Mouse (Mus musculus): Measurements from ENCODE around the gene 1700011L22Rik.

The 1700011L22Rik gene

GRCm38 (mm10) chr8:79173606-79174005 is 74.8 kb downstream of the 1700011L22Rik start:
- DNase-seq (ENCODE audit: low read depth, low spot score): no peak

- no peak for DNase-seq (ENCODE audit: low read depth, low spot score)
Observed at GRCm38 (mm10) chr8:79165276-79165675, 83.1 kb downstream of the 1700011L22Rik start.

DNA sequence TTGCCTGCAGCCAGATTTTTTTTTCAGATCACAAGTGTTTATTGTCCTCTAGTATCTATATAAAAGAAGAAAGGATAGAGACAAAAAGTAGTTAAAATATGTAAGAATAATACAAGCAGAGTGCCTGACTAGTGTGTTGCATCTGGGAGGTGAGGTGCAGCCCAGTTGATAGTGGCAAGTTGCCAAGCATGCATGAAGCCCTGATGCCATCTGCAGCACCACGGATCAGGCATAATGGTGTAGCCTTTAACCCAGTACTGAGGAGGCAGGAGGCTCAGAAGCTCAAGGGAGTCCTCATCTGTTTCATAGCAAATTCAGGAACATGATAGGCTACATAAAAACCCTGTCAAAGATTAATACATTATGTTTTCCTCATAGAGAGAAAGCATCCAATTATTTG is 84.0 kb downstream of the 1700011L22Rik start:
- DNase-seq (ENCODE audit: low read depth, low spot score): no peak

DNA sequence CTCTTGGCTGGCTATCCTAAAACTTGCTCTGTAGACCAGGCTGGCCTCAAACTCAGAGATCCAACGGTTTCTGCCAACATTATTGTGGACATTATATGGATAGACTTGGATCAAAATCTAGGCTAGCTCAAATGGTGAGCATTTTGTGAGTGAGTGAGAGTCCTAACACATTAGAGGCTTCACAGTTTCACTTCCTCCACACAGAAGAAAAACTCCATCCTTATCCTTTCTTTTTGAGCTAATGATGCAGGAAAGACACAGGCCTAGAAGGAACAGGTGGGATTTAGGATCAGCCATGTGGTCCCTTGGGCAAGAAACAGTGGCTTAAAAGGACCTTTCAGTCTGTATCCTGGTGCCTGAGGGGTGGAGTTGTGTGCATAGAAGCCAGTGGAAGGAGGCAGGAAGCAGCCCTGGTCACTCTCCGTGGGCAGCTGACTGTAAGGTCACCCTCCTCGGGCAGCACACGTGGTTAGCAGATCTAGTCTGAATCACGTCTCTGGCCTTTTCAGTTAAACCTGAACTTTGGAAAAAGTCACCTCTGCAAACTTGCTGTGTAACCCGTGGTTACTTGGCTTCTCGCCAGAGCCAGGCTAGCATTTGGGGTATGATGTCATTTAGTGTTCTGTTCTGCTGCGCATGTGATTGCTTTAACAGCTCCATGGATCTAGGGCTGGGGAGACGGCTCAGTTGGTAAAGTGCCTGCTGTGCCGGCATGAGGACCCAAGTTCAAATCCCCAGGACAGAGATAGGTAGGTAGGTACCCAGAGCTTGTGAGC is 85.6 kb downstream of the 1700011L22Rik start:
- DNase-seq (ENCODE audit: low read depth, low spot score): no peak

DNA sequence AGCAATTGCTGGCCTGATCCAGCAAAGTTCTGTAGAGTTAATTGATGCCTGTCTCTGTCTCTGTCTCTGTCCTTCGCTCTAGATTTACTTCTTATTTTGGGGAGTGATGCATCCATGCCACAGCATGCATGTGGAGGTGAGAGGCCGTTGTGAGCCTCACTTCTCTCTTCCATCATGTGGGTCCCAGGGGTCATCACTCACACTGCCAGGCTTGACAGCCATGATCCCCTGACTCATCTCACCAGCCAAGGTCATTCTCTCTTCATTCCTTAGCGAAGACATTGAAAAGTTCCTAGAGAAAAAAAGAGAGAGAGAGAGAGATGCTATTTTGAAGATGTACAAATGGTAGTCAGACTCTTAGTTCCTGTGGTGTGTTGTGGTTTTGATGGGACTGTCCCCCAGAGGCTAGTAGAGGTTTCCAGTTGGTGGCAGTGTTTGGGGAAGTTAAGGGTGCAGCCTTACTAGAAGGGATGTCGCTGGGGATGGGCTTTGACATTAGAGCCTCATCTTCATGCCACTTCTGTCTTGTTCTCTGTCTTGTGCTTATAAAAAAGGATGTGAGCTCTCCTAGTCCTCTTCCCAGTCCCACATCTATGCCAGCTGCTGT is 87.1 kb downstream of the 1700011L22Rik start:
- DNase-seq (ENCODE audit: low read depth, low spot score): no peak
